Mouse (Mus musculus) kidney, embryonic 16.5 days (tissue): ENCODE data around the gene Gzmk. TPM values are rescaled to one million over a fixed set of nuclear protein-coding genes. Genes with fewer than 3 reads are reported as not detected.

ENCODE experiments used
- ATAC-seq: fragments of 200-750 bp; cut with Nextera tagmentation; 2 replicates; pipeline ENCODE4 v1.8.0; 2017; ENCODE audit warnings: moderate TSS enrichment; ENCODE audit not compliant: low FRiP score, low TSS enrichment
- H3K27ac ChIP-seq: fragments of 300-500 bp; sonication (generic); 2 replicates; pipeline ENCODE4 v1.5.1; 2014; ENCODE audit warnings: low read length
- H3K27me3 ChIP-seq: fragments of 300-500 bp; sonication (generic); 2 replicates; pipeline ENCODE4 v1.6.1; 2014; ENCODE audit warnings: low read length, control low read depth, mixed read lengths; ENCODE audit not compliant: insufficient read depth
- H3K36me3 ChIP-seq: fragments of 300-500 bp; sonication (generic); 2 replicates; pipeline ENCODE4 v1.6.1; 2014; ENCODE audit warnings: low read length, control low read depth, mixed read lengths; ENCODE audit not compliant: insufficient read depth
- H3K4me1 ChIP-seq: fragments of 300-500 bp; sonication (generic); 2 replicates; pipeline ENCODE4 v1.6.1; 2014; ENCODE audit warnings: low read length, control low read depth, mixed read lengths; ENCODE audit not compliant: insufficient read depth
- H3K4me2 ChIP-seq: fragments of 300-500 bp; sonication (generic); replicated peaks from 2 replicates; pipeline ENCODE4 v1.6.1; 2014; ENCODE audit warnings: low read depth, low read length
- H3K4me3 ChIP-seq: fragments of 300-500 bp; sonication (generic); 2 replicates; pipeline ENCODE4 v1.5.1; 2014; ENCODE audit warnings: mild to moderate bottlenecking, low read length
- H3K9ac ChIP-seq: fragments of 300-500 bp; sonication (generic); replicated peaks from 2 replicates; pipeline ENCODE4 v1.6.1; 2014; ENCODE audit warnings: low read length
- H3K9me3 ChIP-seq: fragments of 300-500 bp; sonication (generic); 2 replicates; pipeline ENCODE4 v1.6.1; 2016; ENCODE audit warnings: low read length, control low read depth
- WGBS: fragments of 180-500 bp; shearing (Covaris S2); extraction: QIAGEN DNeasy Blood & Tissue Kit; methylation state at CpG from one replicate; pipeline ENCODE4 v1.1.7; 2014; 5-methylcytosine and 5-hydroxymethylcytosine counted together
- polyA plus RNA-seq: library from polyadenylated mRNA; unstranded; fragments of >200 nt; fragmentation: Nextera tagmentation; extraction: Ambion mirVana; gene quantifications from 2 replicates; pipeline ENCODE4 v1.2.1, GENCODE M21; 2015

The Gzmk gene
- polyA plus RNA-seq, 1 experiment from 2014 or later, result not detected

DNA sequence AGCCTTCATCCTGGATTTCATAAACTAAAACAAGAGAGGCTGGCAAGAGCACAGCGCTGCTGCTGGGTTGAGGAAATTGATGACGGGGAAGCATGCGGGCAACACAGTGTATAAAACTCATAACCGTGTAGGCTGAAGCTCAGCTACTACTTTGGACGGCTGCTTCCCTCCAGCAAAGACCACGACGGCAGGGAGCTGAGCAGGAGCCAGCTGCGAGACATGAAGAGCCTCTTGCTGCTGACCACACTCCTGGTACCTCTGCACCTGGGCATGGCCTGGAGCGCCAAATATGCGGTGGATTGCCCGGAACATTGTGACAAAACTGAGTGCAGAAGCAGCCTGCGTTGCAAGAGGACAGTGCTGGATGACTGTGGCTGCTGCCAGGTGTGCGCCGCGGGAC lies 16.1 kb downstream of the Gzmk start, which contains the start of gene Esm1:
Gene Esm1, plus strand, starts transcription at position 36 of the 400 bp plus-strand sequence.
- Histone ChIP-seq H3K9ac (no peak within 1 kb of the TSS), H3K4me1 (no peaks in the 10 kb centered on the region), H3K4me3 (peak within 1 kb of the TSS; percentile 16)

DNA sequence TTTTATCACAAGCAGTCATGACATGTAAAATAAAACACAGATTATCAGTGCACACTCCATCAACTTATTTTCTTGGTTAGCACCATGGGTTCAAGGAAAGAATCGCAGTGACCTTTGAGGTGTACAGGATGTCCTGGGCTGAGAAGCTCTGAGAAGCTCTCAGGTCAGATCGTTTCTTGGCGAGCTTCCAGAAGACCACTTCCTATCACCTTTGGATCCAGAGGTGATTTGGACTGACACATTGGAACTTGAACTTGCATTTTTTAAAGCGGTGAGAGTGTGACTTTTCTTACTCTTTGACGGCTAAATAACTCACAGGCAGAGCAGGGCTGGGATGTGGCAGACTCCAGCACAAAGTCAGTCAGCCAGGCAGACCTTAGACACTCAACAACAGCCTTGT lies 20.4 kb downstream of the Gzmk start:
- Histone ChIP-seq H3K27me3 (peaks cover 8% of the 10 kb centered on the region), H3K9me3 (no peaks in the 10 kb centered on the region), H3K36me3 (no peaks in the 10 kb centered on the region), H3K4me3 (no peak overlapping the region), H3K27ac (no peak overlapping the region), H3K9ac (no peak overlapping the region), H3K4me2 (no peak overlapping the region), H3K4me1 (no peaks in the 10 kb centered on the region)
- 59% methylated on average over 5 of the region's 5 CpGs for WGBS
- no peak for ATAC-seq

More for the DNA sequence above, 16.1 kb downstream of the Gzmk start, which contains the start of gene Esm1:
- H3K36me3 ChIP-seq, result no peaks in the 10 kb centered on the region
- H3K4me2 ChIP-seq, result peak within 1 kb of the TSS; percentile 21; the same call in 1 of the 2 replicates
- 34% methylated on average over 15 of the region's 15 CpGs for WGBS
- H3K27me3 ChIP-seq, result peaks cover 8% of the 10 kb centered on the region
- H3K27ac ChIP-seq, result 0 out of 2 replicates have a peak within 1 kb of the TSS, but pooled peaks have one; percentile 13
- no peak for ATAC-seq
- H3K9me3 ChIP-seq, result no peaks in the 10 kb centered on the region

DNA sequence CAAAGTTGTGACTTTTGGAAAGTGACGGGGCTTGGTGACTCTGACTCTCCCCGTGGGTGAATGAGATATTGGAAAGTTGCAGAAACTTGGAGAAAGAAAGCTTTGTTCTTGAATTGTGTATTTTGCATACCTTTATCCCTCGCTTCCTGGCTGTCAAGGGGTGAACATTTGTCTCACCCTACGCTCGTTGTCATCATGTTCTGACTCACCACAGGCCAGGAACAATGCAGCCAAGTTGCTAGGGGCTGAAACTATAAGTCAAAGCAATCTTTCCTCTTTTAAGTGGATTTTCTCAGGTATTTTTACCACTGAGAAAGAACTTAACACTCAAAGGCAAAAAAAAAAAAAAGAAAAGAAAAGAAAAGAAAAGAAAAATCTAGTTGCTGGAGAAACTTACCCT lies 22.6 kb downstream of the Gzmk start:
- WGBS, result 71% methylated on average over 5 of the region's 5 CpGs
- Histone ChIP-seq H3K4me1 (no peaks in the 10 kb centered on the region), H3K9ac (no peak overlapping the region), H3K36me3 (no peaks in the 10 kb centered on the region), H3K4me3 (no peak overlapping the region), H3K27me3 (no peaks in the 10 kb centered on the region), H3K27ac (no peak overlapping the region), H3K4me2 (no peak overlapping the region), H3K9me3 (no peaks in the 10 kb centered on the region)
- ATAC-seq, result no peak

DNA sequence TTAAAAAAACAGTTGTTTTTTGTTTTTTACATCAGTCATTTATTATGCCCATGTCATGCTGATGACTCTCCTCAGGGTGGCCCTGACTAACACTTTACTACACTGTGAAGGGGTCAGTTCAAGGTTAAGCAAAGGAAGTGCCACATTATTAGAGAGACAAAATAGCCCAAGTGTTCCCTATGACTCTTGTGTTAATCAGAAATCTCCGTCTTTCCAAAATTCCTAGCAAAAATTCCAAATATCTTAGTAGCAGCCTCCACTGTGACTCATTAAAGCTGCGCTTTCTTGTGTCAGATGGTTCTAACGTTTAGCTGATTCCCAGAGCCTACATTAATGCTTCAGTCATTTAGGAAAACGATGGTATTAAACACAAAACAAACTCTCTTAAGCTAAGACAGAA lies 23.5 kb downstream of the Gzmk start:
- no peak overlapping the region for H3K9ac ChIP-seq
- H3K9me3 ChIP-seq, result no peaks in the 10 kb centered on the region
- no peak overlapping the region for H3K4me2 ChIP-seq
- no peak overlapping the region for H3K4me3 ChIP-seq
- no peaks in the 10 kb centered on the region for H3K27me3 ChIP-seq
- ATAC-seq, result no peak
- WGBS, result 58% methylated on average over 4 of the region's 4 CpGs
- no peaks in the 10 kb centered on the region for H3K4me1 ChIP-seq
- H3K27ac ChIP-seq, result no peak overlapping the region
- H3K36me3 ChIP-seq, result no peaks in the 10 kb centered on the region

DNA sequence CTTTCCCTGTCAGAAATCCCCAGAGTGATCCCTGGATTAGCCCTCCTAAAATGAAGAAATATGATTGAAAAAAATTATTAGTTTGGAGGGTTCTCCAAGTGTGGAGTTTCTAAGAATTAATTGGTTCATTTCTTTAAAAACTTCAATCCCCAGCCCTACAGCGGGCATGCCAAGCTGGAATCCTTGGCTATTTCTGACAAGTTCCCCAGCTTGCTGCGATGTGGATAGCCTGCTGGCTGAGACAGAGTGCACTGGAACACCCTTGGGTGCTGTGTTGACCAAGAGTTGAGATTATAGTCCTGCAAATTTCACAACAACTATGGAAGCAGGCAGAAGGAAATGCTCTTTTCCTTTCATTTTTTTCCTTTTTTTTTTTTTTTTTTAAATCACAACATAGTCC lies 24.1 kb downstream of the Gzmk start:
- 86% methylated on average over 2 of the region's 2 CpGs for WGBS
- H3K4me1 ChIP-seq, result no peaks in the 10 kb centered on the region
- no peak for ATAC-seq

DNA sequence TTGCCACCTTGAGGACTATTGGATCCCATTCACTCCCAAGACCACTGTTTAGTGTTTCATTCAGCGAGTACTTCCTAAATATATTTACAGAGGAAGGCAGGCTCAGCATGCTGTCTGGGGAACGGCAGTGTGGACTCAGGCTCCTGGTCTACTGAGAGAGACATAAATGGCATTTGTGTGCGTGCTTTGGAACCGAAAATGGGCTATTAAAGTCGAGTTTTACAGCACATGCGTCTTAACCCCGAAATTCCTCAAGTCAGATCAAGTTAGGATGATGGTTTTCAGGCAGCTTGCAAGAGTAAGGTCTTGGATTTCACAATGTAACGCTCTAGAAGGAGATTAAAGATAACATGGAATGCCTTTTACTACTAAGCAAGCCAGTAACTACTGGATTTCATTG lies 25.0 kb downstream of the Gzmk start:
- Histone ChIP-seq H3K9me3 (no peaks in the 10 kb centered on the region), H3K9ac (no peak overlapping the region), H3K4me1 (no peaks in the 10 kb centered on the region), H3K27ac (no peak overlapping the region), H3K27me3 (no peaks in the 10 kb centered on the region), H3K36me3 (no peaks in the 10 kb centered on the region), H3K4me2 (no peak overlapping the region), H3K4me3 (no peak overlapping the region)
- no peak for ATAC-seq
- 38% methylated on average over 8 of the region's 8 CpGs for WGBS

More for the DNA sequence above, 24.1 kb downstream of the Gzmk start:
- H3K4me2 ChIP-seq, result no peak overlapping the region
- H3K36me3 ChIP-seq, result no peaks in the 10 kb centered on the region
- H3K4me3 ChIP-seq, result no peak overlapping the region
- H3K27ac ChIP-seq, result no peak overlapping the region
- H3K9me3 ChIP-seq, result no peaks in the 10 kb centered on the region
- H3K9ac ChIP-seq, result no peak overlapping the region
- no peaks in the 10 kb centered on the region for H3K27me3 ChIP-seq

DNA sequence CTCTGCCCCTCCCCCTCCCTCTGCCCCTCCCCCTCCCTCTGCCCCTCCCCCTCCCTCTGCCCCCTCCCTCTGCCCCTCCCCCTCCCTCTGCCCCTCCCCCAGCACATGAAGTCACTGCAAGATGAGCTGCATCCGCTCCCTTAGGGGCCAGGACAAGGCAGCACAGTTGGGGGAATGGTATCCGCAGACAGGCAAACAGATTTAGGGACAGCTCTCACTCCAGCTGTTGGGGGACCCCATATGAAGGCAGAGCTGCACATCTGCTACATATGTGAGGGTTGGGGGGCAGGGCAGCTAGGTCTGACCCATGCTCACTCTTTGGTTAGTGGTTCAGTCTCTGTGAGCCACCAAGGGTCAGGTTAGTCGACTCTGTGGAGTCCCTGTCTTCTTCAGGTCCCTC lies 26.4 kb downstream of the Gzmk start:
- Histone ChIP-seq H3K4me3 (no peak overlapping the region), H3K27me3 (no peaks in the 10 kb centered on the region), H3K9ac (no peak overlapping the region), H3K4me1 (no peaks in the 10 kb centered on the region), H3K36me3 (no peaks in the 10 kb centered on the region), H3K27ac (no peak overlapping the region), H3K9me3 (no peaks in the 10 kb centered on the region), H3K4me2 (no peak overlapping the region)
- 63% methylated on average over 3 of the region's 3 CpGs for WGBS
- no peak for ATAC-seq

DNA sequence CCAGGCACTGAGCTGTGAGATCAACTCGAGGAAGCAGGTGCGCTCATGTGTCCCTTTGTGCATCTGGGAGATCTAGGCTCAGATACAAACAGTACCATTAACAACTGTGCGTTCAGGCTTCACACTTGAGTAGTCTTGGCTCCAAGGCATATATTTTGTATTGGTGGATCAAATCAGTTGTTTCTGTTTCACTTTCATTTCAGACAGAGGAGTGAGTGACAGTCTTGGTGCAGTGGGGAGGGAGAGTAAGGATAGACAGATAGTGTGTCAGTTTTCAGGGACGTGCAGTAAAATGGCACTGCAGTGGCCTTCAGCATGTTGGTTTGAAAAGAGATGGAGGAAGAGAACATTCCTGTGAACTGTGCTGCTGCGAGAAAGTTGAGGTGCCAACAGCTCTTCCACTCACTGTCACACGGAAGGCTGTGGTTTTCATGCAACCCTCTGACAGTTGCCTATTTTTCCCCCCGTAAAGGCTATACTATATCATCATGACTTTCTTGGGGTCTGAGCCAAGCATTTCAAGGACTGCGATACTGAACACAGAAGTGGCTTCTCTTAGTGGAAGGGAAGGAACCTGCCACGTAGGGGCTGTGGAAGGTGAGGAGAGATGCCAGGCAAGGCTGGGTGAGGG lies 27.7 kb downstream of the Gzmk start:
- H3K36me3 ChIP-seq, result no peaks in the 10 kb centered on the region
- no peaks in the 10 kb centered on the region for H3K4me1 ChIP-seq
- no peaks in the 10 kb centered on the region for H3K27me3 ChIP-seq
- ATAC-seq, result no peak
- no peak overlapping the region for H3K4me2 ChIP-seq
- no peak overlapping the region for H3K27ac ChIP-seq
- H3K9ac ChIP-seq, result no peak overlapping the region
- WGBS, result 63% methylated on average over 9 of the region's 9 CpGs
- H3K9me3 ChIP-seq, result no peaks in the 10 kb centered on the region
- no peak overlapping the region for H3K4me3 ChIP-seq

DNA sequence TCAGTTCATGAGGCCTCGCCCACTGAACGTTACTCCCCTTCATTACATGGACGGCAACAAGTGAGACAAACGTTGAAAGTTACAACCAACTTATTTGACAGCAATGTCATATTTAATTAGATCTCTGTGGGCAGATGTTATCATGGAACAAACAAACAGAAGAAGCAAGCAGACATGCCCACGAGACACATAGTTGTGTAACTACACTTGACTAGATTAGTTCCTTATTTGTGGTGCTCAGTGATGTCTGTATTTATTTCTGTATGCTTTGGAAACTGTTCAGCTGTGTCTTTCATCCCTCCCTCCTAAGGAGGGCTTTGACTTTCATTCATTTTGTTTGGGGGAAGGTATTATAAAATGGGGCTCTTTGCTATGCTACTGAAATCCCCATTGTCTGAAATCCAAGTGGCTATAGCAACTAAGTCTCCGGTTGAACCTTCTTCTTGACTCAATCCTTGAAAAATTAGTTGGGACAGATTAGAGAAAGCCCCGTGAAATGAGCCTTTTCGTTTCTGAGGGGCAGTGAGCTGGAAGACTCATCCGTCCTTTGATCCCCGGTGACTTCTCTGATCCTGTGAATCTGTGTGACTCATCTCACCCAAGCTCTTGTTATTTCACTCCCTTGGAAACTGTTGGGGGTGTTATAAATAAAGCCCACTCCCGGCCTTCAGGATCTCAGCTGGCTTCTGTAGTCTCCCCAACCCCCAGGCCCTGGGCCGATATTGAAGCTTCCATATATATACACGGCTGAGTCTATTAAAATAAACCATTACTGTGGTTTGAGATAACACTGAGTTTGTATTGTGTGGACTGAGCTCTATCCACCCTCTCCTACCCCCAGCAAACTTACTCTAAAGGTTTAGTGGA lies 28.7 kb downstream of the Gzmk start:
- H3K9me3 ChIP-seq, result no peaks in the 10 kb centered on the region
- no peaks in the 10 kb centered on the region for H3K4me1 ChIP-seq
- no peaks in the 10 kb centered on the region for H3K36me3 ChIP-seq
- no peak overlapping the region for H3K4me3 ChIP-seq
- no peak overlapping the region for H3K4me2 ChIP-seq
- no peak for ATAC-seq
- H3K27me3 ChIP-seq, result no peaks in the 10 kb centered on the region
- H3K9ac ChIP-seq, result no peak overlapping the region
- WGBS, result 62% methylated on average over 13 of the region's 13 CpGs
- no peak overlapping the region for H3K27ac ChIP-seq

DNA sequence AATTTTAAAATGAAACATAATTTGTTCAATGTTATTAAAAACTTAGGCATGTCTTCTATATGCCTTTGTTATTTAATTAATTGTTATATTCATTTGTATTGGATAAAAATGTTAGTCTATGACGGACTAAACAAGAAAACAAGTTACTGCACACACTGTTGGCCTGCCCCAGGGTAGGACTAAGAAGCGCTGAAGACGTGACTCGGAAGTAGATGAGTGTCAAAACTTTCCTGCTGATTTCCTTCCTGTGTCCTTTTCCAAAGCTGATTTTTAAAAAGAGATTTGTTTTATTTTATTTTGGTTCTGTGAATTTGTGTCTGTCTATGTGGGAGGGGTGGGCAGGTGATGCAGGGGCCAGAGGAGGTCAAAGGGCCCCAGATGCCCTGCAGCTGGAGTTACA lies 42.0 kb downstream of the Gzmk start:
- WGBS, result 87% methylated on average over 4 of the region's 4 CpGs
- ATAC-seq, result no peak
- H3K9ac ChIP-seq, result no peak overlapping the region
- H3K4me2 ChIP-seq, result no peak overlapping the region
- H3K4me3 ChIP-seq, result no peak overlapping the region
- H3K27me3 ChIP-seq, result no peaks in the 10 kb centered on the region
- H3K27ac ChIP-seq, result no peak overlapping the region
- H3K9me3 ChIP-seq, result peaks cover 5% of the 10 kb centered on the region; the same call in 1 of the 2 replicates
- no peaks in the 10 kb centered on the region for H3K4me1 ChIP-seq
- H3K36me3 ChIP-seq, result no peaks in the 10 kb centered on the region
